Mouse (Mus musculus) retina, adult 2 months (tissue): ENCODE results near the gene Lamp2.
"Not testable (repeated sequence)": the region's sequence is repeated elsewhere in the genome, so short reads cannot be mapped to it uniquely, and the experiment has no call there.

ENCODE experiments used
- DNase-seq: peaks from one replicate; pipeline ENCODE4 v3.0.0-alpha.2; 2012; ENCODE audit warnings: low read depth, low spot score

Gene Lamp2

GRCm38 (mm10) chrX:38455890-38456634 is at the start of gene Lamp2:
Gene Lamp2, minus strand, starts transcription at chrX:38456454.
- DNase-seq: peak; percentile 59

GRCm38 (mm10) chrX:38504846-38505245 is 48.6 kb upstream of the Lamp2 start:
- DNase-seq: no peak

- not testable (repeated sequence) for DNase-seq
Observed at GRCm38 (mm10) chrX:38502182-38502581, 45.9 kb upstream of the Lamp2 start.

- not testable (repeated sequence) for DNase-seq
Observed at GRCm38 (mm10) chrX:38485464-38485863, 29.2 kb upstream of the Lamp2 start.

GRCm38 (mm10) chrX:38478583-38478982 is 22.3 kb upstream of the Lamp2 start:
- no peak for DNase-seq

DNA sequence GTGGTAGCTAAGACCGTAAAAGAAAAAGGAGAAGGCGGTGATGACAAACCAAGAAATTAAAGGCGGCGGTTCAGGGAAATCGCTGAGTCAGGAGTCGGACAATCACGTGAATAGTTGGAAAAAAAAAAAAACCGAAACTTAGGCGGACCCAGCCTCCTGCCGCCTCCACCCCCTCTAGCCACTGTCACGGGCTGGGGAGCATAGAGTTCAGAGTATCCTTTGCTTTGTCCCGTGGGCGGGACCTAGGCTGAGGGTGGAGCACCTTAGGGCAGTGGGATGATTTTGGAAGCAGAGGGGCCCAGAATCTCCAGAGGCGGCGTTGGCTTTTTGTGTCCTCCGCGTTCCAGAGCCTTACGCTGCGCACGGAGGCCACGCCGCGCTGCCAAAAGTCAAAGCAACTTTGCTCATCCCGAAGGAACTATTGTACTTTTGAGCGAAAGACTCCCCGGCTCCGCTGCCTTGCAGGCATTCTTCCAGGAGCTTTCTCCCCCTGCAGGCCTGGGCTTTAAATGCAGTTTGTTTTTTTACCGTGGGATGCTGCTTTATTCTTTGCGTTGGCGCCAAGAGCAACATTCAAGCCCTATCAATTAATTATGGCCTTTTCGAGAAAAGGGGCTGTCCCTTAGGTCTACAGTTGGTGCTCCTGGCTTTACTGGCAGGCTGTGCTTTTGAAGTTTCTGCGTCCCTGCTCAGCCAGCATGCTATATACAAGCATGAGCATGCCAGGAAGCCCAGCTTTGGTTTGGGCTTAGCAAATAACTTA is 17.5 kb upstream of the Lamp2 start:
- DNase-seq: peak; percentile 47

GRCm38 (mm10) chrX:38473164-38473536 is 16.9 kb upstream of the Lamp2 start:
- DNase-seq: no peak

DNA sequence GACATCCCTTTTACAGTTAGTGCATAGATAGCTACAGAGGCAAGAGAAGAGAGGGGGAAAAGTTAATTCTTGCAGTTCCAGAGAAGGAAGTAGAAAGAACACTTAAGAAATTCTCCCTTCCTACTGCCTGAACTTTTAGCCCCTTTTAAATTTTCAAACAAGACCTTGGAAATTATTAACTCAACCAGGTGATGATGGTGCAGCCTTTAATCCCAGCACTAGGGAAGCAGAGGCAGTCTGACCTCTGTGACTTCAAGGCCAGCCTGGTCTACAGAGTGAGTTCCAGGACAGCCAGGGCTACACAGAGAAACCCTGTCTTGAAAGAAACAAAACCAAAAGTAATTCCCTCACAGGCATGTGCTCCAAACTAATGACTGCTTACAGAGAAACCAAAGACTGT is 10.0 kb upstream of the Lamp2 start:
- no peak for DNase-seq

DNA sequence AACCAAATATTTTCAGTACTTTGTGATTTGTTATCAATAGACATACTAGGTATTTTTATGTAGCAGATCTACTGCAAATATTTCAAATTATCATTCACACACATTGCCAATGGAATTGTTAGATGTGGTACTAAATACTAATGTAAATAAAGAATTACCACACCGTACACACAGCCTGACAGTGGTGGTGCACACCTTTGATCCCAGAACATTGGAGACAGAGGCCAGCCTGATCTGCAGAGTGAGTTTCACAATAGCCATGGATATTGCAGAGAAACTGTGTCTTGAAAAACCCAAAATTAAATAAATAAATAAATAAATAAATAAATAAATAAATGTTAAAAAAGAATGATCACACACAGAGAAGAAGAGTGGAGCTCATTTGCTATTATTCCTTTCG is 6.9 kb upstream of the Lamp2 start:
- DNase-seq: no peak

- DNase-seq: no peak
Observed at GRCm38 (mm10) chrX:38462101-38462500, 5.8 kb upstream of the Lamp2 start.

DNA sequence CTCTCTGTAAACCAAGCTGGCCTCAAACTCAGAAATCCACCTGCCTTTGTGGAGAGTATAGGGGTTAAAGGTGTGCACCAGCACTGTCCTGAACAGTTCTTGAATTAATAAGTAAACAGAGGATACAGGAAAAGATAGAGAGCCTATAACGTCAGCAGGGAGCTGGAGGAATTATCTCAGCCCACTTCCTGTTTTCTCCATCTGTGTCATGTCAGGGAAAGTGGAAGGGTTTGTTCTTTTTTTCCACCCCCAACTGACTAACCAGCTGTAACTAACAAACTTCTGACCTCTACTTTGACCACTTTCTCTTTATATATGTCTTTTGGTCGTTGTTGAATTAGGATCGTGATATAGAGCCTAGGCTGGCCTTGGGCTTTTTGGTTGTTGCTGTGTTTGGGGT is 4.6 kb upstream of the Lamp2 start:
- no peak for DNase-seq

DNA sequence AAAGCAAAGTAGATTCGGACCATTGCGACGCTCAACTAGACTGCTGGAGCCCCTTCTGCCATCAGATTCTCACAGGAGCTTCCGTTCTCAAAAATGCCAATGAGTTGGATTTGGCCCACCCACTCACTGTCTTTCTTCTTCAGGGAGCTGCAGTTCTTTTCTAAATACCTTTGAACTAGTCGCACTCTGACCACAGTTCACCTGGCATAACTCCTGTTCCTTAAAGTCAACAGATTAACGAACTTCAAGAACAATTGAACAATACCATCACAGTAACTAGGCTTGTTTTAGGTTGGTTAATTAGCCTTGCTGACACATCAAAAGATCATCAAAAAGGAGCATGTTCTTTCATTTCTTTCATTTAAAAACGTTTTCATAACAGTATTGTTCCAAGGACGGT is 2.8 kb upstream of the Lamp2 start:
- no peak for DNase-seq

- DNase-seq: no peak
Observed at GRCm38 (mm10) chrX:38456635-38457006, 367 bp upstream of the Lamp2 start.

DNA sequence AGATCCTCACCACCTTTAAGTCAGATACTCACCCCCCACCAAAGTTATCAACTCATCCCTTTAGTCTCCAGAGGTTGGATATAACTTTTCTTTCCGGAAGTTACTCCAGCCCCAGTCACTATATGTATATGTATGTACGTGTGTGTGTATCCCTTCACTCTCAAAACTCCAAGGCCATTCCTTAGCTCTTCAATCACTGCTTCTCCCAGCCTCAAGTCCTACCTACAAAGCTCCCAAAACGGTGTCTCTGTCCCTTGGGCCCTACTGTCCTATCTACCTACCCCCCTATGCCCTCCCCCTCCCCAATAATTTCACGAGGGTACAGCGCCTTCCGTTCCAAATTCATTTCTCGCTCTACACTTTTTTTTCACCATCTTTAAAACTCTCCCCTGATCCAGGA is 780 bp downstream of the Lamp2 start:
- no peak for DNase-seq

GRCm38 (mm10) chrX:38454900-38455299 is 1.4 kb downstream of the Lamp2 start:
- no peak for DNase-seq

DNA sequence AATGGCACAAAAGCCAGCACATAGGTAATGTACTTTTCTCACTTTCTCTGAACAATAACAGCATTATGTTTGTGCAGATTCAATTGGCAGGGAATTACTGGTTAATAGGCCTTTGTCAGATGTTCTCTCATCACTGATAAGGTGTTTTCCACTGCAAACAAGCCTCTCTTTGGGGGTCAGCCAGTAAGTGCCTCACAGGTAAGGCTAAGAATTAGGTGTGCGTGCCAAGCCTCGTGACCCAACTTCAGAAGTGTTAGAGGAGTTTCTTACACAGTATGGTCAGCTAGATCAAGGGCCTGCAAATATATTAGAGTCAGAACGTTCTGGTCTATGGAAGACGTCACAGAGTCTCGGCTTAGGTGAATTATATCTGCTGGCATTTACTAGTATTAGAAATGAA is 2.3 kb downstream of the Lamp2 start:
- DNase-seq: no peak

DNA sequence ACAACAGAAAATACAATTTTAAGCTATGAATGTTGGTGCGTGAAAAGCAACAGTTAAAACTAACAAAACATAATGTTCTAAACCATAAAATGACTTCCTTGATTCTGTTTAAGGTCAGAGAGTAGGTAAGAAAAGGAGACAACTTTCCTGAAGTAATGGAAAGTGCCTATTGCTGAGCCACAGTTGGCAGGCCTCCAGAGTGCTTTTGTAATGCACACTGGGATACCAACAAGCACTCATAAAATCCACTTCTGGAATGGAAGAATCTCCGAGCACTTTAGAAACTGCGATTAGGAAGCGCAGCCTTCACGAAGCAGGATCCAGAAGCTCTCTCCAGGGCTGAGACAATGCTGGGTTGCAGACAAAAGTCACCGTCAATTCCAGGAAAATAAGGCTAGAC is 5.8 kb downstream of the Lamp2 start:
- no peak for DNase-seq

- no peak for DNase-seq
Observed at GRCm38 (mm10) chrX:38445705-38446104, 10.5 kb downstream of the Lamp2 start.

GRCm38 (mm10) chrX:38442425-38442824 is 13.8 kb downstream of the Lamp2 start:
- DNase-seq: no peak

- DNase-seq: no peak
Observed at GRCm38 (mm10) chrX:38439629-38440028, 16.6 kb downstream of the Lamp2 start.

GRCm38 (mm10) chrX:38438147-38438791 is 18.0 kb downstream of the Lamp2 start:
- DNase-seq: peak; percentile 50

GRCm38 (mm10) chrX:38429455-38429854 is 26.8 kb downstream of the Lamp2 start:
- DNase-seq: no peak
